In genomic region chr11:101968791-101969190, GRCm38 (mm10) we compare ENCODE assay signal across 8 mouse cellular contexts. TPM values are rescaled to one million over a fixed set of nuclear protein-coding genes. Genes with fewer than 3 reads are reported as not detected.
A peak's percentile ranks its signal among the peaks of the same experiment; 100 is the strongest.
DNase-seq lines count a peak whose midpoint lies in the region; ATAC-seq and TF ChIP-seq lines count a peak whose summit lies in the region.

No protein-coding gene starts in this region.

- TF ChIP-seq CTCF in brain, embryonic 14.5 days (IDR thresholded peaks at IDR 0.05; ENCODE audit: borderline replicate concordance, extremely low read depth, insufficient read depth, insufficient read length), result peak; percentile 98
- peak; percentile 91 for TF ChIP-seq CTCF in liver, adult 2 months (IDR thresholded peaks at IDR 0.05; ENCODE audit: low read depth, low read length)
- peak; percentile 99 for TF ChIP-seq CTCF in stomach, postnatal 0 days (IDR thresholded peaks at IDR 0.05; ENCODE audit: low read depth)

- H3K4me2 ChIP-seq in heart, embryonic 12.5 days, result peak overlapping the region; percentile 14; the same call in 1 of the 2 replicates
- no peak overlapping the region for H3K4me2 ChIP-seq in kidney, embryonic 16.5 days (replicated peaks; ENCODE audit: low read depth, low read length)
- H3K4me2 ChIP-seq in neural tube, embryonic 11.5 days (ENCODE audit: low read depth), result no peak overlapping the region
- H3K4me2 ChIP-seq in stomach, postnatal 0 days (replicated peaks; ENCODE audit: low read depth), result no peak overlapping the region

- no peaks in the 10 kb centered on the region for H3K79me2 ChIP-seq in liver, adult 2 months (ENCODE audit: control insufficient read depth, insufficient read depth, low read length)

- peaks cover 18% of the 10 kb centered on the region for H3K36me3 ChIP-seq in heart, embryonic 12.5 days
- no peaks in the 10 kb centered on the region for H3K36me3 ChIP-seq in kidney, embryonic 16.5 days (ENCODE audit: insufficient read depth, low read length)
- H3K36me3 ChIP-seq in liver, adult 2 months (ENCODE audit: control insufficient read depth, insufficient read depth, low read length), result peaks cover 3% of the 10 kb centered on the region; the same call in 1 of the 2 replicates
- H3K36me3 ChIP-seq in neural tube, embryonic 11.5 days (ENCODE audit: control insufficient read depth, insufficient read depth, low read length), result no peaks in the 10 kb centered on the region
- no peaks in the 10 kb centered on the region for H3K36me3 ChIP-seq in stomach, postnatal 0 days (ENCODE audit: control insufficient read depth, insufficient read depth, low read length)

- TF ChIP-seq EP300 in stomach, postnatal 0 days (optimal IDR thresholded peaks at IDR 0.05), result no peak

- peaks cover 42% of the 10 kb centered on the region for H3K27me3 ChIP-seq in heart, embryonic 12.5 days (replicated peaks)
- H3K27me3 ChIP-seq in kidney, embryonic 16.5 days (ENCODE audit: insufficient read depth, low read length), result peaks cover 35% of the 10 kb centered on the region
- peaks cover 14% of the 10 kb centered on the region for H3K27me3 ChIP-seq in liver, adult 2 months (ENCODE audit: control insufficient read depth, insufficient read depth, low read length)
- peaks cover 12% of the 10 kb centered on the region for H3K27me3 ChIP-seq in neural tube, embryonic 11.5 days (ENCODE audit: control insufficient read depth, insufficient read depth, low read length)
- H3K27me3 ChIP-seq in stomach, postnatal 0 days (ENCODE audit: control insufficient read depth, insufficient read depth, low read length), result peaks cover 16% of the 10 kb centered on the region; the same call in 1 of the 2 replicates

- no peak for TF ChIP-seq POLR2A in brain, embryonic 14.5 days (IDR thresholded peaks at IDR 0.05; ENCODE audit: borderline replicate concordance, extremely low read depth, insufficient read depth, insufficient read length, poor library complexity, severe bottlenecking)
- no peak for TF ChIP-seq POLR2A in liver, adult 2 months (IDR thresholded peaks at IDR 0.05; ENCODE audit: extremely low read depth, insufficient read depth, low read length)

- H3K27ac ChIP-seq in heart, embryonic 12.5 days (ENCODE audit: poor library complexity, severe bottlenecking), result peak overlapping the region; percentile 38; the same call in 1 of the 2 replicates
- no peak overlapping the region for H3K27ac ChIP-seq in kidney, embryonic 16.5 days (ENCODE audit: low read length)
- H3K27ac ChIP-seq in liver, adult 2 months (replicated peaks; ENCODE audit: insufficient read depth, low read depth, low read length), result no peak overlapping the region
- H3K27ac ChIP-seq in neural tube, embryonic 11.5 days (ENCODE audit: low read depth, low read length), result no peak overlapping the region
- H3K27ac ChIP-seq in stomach, postnatal 0 days (replicated peaks), result no peak overlapping the region

- DNase-seq in B cell, adult 2 months, result peak; percentile 84 to 85
- peak; percentile 93 for DNase-seq in brain, embryonic 14.5 days (ENCODE audit: low read depth)
- DNase-seq in liver, adult 2 months (ENCODE audit: extremely low read depth, low read depth, low spot score), result peak; percentile 69
- peak; percentile 86 for DNase-seq in neural tube, embryonic 11.5 days (ENCODE audit: low spot score)
- DNase-seq in stomach, postnatal 0 days (ENCODE audit: low spot score), result peak; percentile 81

- H3K9ac ChIP-seq in heart, embryonic 12.5 days, result no peak overlapping the region
- no peak overlapping the region for H3K9ac ChIP-seq in kidney, embryonic 16.5 days (replicated peaks; ENCODE audit: low read length)
- H3K9ac ChIP-seq in liver, adult 2 months (ENCODE audit: low read depth, low read length), result no peak overlapping the region
- H3K9ac ChIP-seq in neural tube, embryonic 11.5 days (ENCODE audit: low read length), result no peak overlapping the region
- H3K9ac ChIP-seq in stomach, postnatal 0 days (ENCODE audit: low read length), result no peak overlapping the region

- WGBS in heart, embryonic 12.5 days, result 0% methylated on average over 5 of the region's 5 CpGs
- under 1% methylated on average over 5 of the region's 5 CpGs for WGBS in kidney, embryonic 16.5 days
- WGBS in liver, adult 2 months, result 0% methylated on average over 5 of the region's 5 CpGs
- 0% methylated on average over 5 of the region's 5 CpGs for WGBS in neural tube, embryonic 11.5 days
- 0% methylated on average over 5 of the region's 5 CpGs for WGBS in stomach, postnatal 0 days

- no peak overlapping the region for H3K4me3 ChIP-seq in heart, embryonic 12.5 days
- no peak overlapping the region for H3K4me3 ChIP-seq in kidney, embryonic 16.5 days (ENCODE audit: low read length)
- no peak overlapping the region for H3K4me3 ChIP-seq in liver, adult 2 months (ENCODE audit: insufficient read depth, low read depth, low read length)
- H3K4me3 ChIP-seq in neural tube, embryonic 11.5 days (ENCODE audit: low read depth, low read length), result no peak overlapping the region
- H3K4me3 ChIP-seq in stomach, postnatal 0 days (ENCODE audit: low read depth, low read length), result no peak overlapping the region

- peaks cover 40% of the 10 kb centered on the region for H3K4me1 ChIP-seq in heart, embryonic 12.5 days (replicated peaks)
- peaks cover 50% of the 10 kb centered on the region for H3K4me1 ChIP-seq in kidney, embryonic 16.5 days (ENCODE audit: insufficient read depth, low read length)
- peaks cover 12% of the 10 kb centered on the region; the same call in 1 of the 2 replicates for H3K4me1 ChIP-seq in liver, adult 2 months (ENCODE audit: control insufficient read depth, insufficient read depth, low read length)
- H3K4me1 ChIP-seq in neural tube, embryonic 11.5 days (ENCODE audit: control insufficient read depth, insufficient read depth, low read length), result peaks cover 22% of the 10 kb centered on the region
- H3K4me1 ChIP-seq in stomach, postnatal 0 days (replicated peaks; ENCODE audit: control insufficient read depth, insufficient read depth), result 0 out of 2 replicates have a peak, but pooled peaks cover 2% of the 10 kb centered on the region

- H3K9me3 ChIP-seq in heart, embryonic 12.5 days (replicated peaks), result no peaks in the 10 kb centered on the region
- H3K9me3 ChIP-seq in kidney, embryonic 16.5 days (ENCODE audit: low read length), result no peaks in the 10 kb centered on the region
- no peaks in the 10 kb centered on the region for H3K9me3 ChIP-seq in neural tube, embryonic 11.5 days (ENCODE audit: control insufficient read depth, low read length)
- H3K9me3 ChIP-seq in stomach, postnatal 0 days (ENCODE audit: control insufficient read depth, low read length), result no peaks in the 10 kb centered on the region

- peak; percentile 64 for ATAC-seq in erythroid progenitor cell, adult 5-6 weeks (replicated peaks; ENCODE audit: low FRiP score, poor library complexity, severe bottlenecking)
- peak; percentile 78 for ATAC-seq in heart, embryonic 12.5 days (ENCODE audit: insufficient number of reproducible peaks, low FRiP score)
- ATAC-seq in kidney, embryonic 16.5 days (ENCODE audit: low FRiP score, low TSS enrichment), result peak; percentile 50; the same call in 1 of the 2 replicates
- ATAC-seq in neural tube, embryonic 11.5 days (ENCODE audit: insufficient read depth, low FRiP score, low TSS enrichment), result no peak
- peak; percentile 73 for ATAC-seq in stomach, postnatal 0 days (ENCODE audit: low FRiP score, low TSS enrichment)

RNA-seq across cellular contexts. Expression of gene Sost, which starts 2.0 kb away (rescaled TPM):
- 0.22 and 0.23 TPM in 2 replicates for polyA plus RNA-seq in brain, embryonic 14.5 days (2012; rRNA removed)
- not detected in 2 replicates for total RNA-seq in erythroid progenitor cell, adult 5-6 weeks (2015; ENCODE audit: low replicate concordance)
- total RNA-seq in erythroid progenitor cell, adult 5-6 weeks (2017; ENCODE audit: low replicate concordance), result not detected in 2 replicates
- 0.77 and 1.6 TPM in 2 replicates for polyA plus RNA-seq in heart, embryonic 12.5 days (2016; fragmentation: Nextera tagmentation; extraction: Ambion mirVana)
- 0.76 and 0.80 TPM in 2 replicates for polyA plus RNA-seq in kidney, embryonic 16.5 days (2015; fragmentation: Nextera tagmentation; extraction: Ambion mirVana)
- not detected in 2 replicates for total RNA-seq in liver, adult 2 months (2014; rRNA removed)
- 0.04 and 0.10 TPM in 2 replicates for polyA plus RNA-seq in liver, adult 2 months (2012; rRNA removed)
- polyA plus RNA-seq in neural tube, embryonic 11.5 days (2014; fragmentation: Nextera tagmentation; extraction: Ambion mirVana), result not detected in 2 replicates
- polyA plus RNA-seq in stomach, postnatal 0 days (2015; fragmentation: Nextera tagmentation; extraction: Ambion mirVana), result 0.08 TPM in 1 of 2 replicates, not detected in the other

RNA-seq across cellular contexts. Expression of gene Cfap97d1, which starts 15.3 kb away (rescaled TPM):
- polyA plus RNA-seq in brain, embryonic 14.5 days (2012; rRNA removed), result not detected in 2 replicates
- total RNA-seq in erythroid progenitor cell, adult 5-6 weeks (2015; ENCODE audit: low replicate concordance), result not detected in 2 replicates
- total RNA-seq in erythroid progenitor cell, adult 5-6 weeks (2017; ENCODE audit: low replicate concordance), result not detected in 2 replicates
- not detected in 2 replicates for polyA plus RNA-seq in heart, embryonic 12.5 days (2016; fragmentation: Nextera tagmentation; extraction: Ambion mirVana)
- not detected in 2 replicates for polyA plus RNA-seq in kidney, embryonic 16.5 days (2015; fragmentation: Nextera tagmentation; extraction: Ambion mirVana)
- total RNA-seq in liver, adult 2 months (2014; rRNA removed), result not detected in 2 replicates
- not detected in 2 replicates for polyA plus RNA-seq in liver, adult 2 months (2012; rRNA removed)
- not detected in 2 replicates for polyA plus RNA-seq in neural tube, embryonic 11.5 days (2014; fragmentation: Nextera tagmentation; extraction: Ambion mirVana)
- not detected in 2 replicates for polyA plus RNA-seq in stomach, postnatal 0 days (2015; fragmentation: Nextera tagmentation; extraction: Ambion mirVana)

RNA-seq across cellular contexts. Expression of gene Dusp3, which starts 18.0 kb away (rescaled TPM):
- polyA plus RNA-seq in brain, embryonic 14.5 days (2012; rRNA removed), result 9.7 and 15.4 TPM in 2 replicates
- 0.42 and 3.2 TPM in 2 replicates for total RNA-seq in erythroid progenitor cell, adult 5-6 weeks (2015; ENCODE audit: low replicate concordance)
- 1.6 and 2.7 TPM in 2 replicates for total RNA-seq in erythroid progenitor cell, adult 5-6 weeks (2017; ENCODE audit: low replicate concordance)
- polyA plus RNA-seq in heart, embryonic 12.5 days (2016; fragmentation: Nextera tagmentation; extraction: Ambion mirVana), result 53.7 and 54.9 TPM in 2 replicates
- 39.6 and 39.7 TPM in 2 replicates for polyA plus RNA-seq in kidney, embryonic 16.5 days (2015; fragmentation: Nextera tagmentation; extraction: Ambion mirVana)
- 15.8 and 21.7 TPM in 2 replicates for total RNA-seq in liver, adult 2 months (2014; rRNA removed)
- 38.7 and 40.0 TPM in 2 replicates for polyA plus RNA-seq in liver, adult 2 months (2012; rRNA removed)
- 14.0 and 15.3 TPM in 2 replicates for polyA plus RNA-seq in neural tube, embryonic 11.5 days (2014; fragmentation: Nextera tagmentation; extraction: Ambion mirVana)
- 21.7 and 22.8 TPM in 2 replicates for polyA plus RNA-seq in stomach, postnatal 0 days (2015; fragmentation: Nextera tagmentation; extraction: Ambion mirVana)

RNA-seq across cellular contexts. Expression of gene Mpp3, which starts 59.5 kb away (rescaled TPM):
- polyA plus RNA-seq in brain, embryonic 14.5 days (2012; rRNA removed), result 50.9 and 55.3 TPM in 2 replicates
- not detected in 2 replicates for total RNA-seq in erythroid progenitor cell, adult 5-6 weeks (2015; ENCODE audit: low replicate concordance)
- not detected in 2 replicates for total RNA-seq in erythroid progenitor cell, adult 5-6 weeks (2017; ENCODE audit: low replicate concordance)
- polyA plus RNA-seq in heart, embryonic 12.5 days (2016; fragmentation: Nextera tagmentation; extraction: Ambion mirVana), result 4.1 and 4.5 TPM in 2 replicates
- polyA plus RNA-seq in kidney, embryonic 16.5 days (2015; fragmentation: Nextera tagmentation; extraction: Ambion mirVana), result 7.2 and 9.0 TPM in 2 replicates
- 0.07 and 0.28 TPM in 2 replicates for total RNA-seq in liver, adult 2 months (2014; rRNA removed)
- 0.06 and 0.19 TPM in 2 replicates for polyA plus RNA-seq in liver, adult 2 months (2012; rRNA removed)
- polyA plus RNA-seq in neural tube, embryonic 11.5 days (2014; fragmentation: Nextera tagmentation; extraction: Ambion mirVana), result 28.1 and 35.1 TPM in 2 replicates
- 3.3 and 3.4 TPM in 2 replicates for polyA plus RNA-seq in stomach, postnatal 0 days (2015; fragmentation: Nextera tagmentation; extraction: Ambion mirVana)
